Mouse (Mus musculus) urinary bladder, postnatal 10 days (tissue): Measurements from ENCODE around the gene Tmem44.

ENCODE experiments used
- DNase-seq: peaks from one replicate; pipeline ENCODE4 v3.0.0; 2022; ENCODE audit warnings: low spot score

Gene Tmem44

DNA sequence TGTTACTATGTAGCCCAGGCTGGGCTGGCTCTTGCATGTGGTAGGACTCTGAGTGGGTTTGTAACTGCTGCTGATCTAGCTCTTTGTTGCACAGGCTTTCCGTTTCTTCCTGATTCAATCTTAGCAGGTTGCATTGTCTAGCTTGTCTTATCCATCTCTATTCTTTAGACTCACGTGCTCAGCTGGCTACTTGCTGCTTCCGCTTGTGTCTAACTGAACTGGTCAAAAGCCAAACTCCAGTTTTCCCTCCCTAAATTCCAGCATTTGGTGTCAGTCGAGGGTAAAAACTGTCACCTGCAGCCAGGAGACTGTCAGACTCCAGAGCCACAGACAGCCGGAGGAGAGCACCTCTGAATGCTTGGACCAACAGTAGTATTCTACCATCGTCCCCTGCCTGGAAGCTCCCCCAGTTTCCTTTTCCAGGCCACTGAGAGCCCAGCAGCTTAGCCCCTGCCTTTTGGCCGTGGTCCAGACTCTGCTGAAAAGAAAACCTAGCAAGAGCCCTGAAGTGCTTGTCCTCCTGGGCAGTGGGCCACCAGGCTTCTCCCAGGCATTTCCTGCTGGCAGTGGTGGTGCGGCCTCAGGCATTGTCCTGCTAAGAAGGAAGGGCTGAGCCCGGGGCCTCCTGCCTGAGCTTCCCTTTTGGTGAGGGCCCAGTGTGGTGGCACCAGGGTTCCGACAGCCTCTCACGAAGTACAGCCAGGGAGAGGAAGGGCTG, 2.1 kb upstream of the Tmem44 start:
- no peak for DNase-seq

- no peak for DNase-seq
These were observed 485 bp downstream of the Tmem44 start for GRCm38 (mm10) chr16:30549966-30550747.

DNA sequence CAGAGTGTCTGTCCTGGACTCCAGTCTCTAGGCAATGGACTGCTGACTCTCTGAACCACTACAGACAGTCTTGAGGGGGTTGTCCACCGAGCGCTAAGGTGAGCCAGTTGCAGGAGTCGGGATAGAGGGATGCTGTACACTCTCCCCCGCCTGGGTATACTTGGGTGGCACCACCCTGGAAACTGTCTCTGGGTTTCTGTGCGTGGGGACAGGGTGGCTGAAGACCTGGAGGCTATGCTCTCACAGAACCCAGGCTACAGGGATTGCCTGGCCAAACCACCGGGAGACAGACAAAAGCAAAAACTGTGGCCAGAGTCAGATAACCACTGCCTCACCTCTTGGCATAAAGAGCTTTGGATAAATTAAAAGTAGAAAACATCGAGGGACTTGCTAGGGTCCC, 1.1 kb downstream of the Tmem44 start:
- DNase-seq: no peak

- no peak for DNase-seq
These were observed 2.4 kb downstream of the Tmem44 start for GRCm38 (mm10) chr16:30548291-30548690.

DNA sequence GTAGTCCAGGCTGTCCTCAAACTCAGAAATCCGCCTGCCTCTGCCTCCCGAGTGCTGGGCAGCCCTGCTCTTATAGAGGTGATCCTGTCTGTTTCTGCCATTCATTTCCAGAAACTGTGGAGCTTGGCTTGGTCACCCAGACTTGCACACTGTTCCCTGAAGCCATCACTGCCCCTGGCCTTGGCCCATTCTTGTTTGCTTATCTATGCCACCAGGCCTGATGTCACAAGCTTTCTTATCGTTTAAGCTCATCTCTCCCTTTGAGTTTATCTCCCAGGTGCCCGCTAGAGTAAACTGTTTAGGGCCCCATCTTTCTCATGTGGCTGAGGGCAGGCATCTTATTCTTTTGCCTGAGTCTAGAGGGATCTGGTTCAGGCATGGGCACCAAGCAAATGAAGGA, 5.9 kb downstream of the Tmem44 start:
- no peak for DNase-seq

DNA sequence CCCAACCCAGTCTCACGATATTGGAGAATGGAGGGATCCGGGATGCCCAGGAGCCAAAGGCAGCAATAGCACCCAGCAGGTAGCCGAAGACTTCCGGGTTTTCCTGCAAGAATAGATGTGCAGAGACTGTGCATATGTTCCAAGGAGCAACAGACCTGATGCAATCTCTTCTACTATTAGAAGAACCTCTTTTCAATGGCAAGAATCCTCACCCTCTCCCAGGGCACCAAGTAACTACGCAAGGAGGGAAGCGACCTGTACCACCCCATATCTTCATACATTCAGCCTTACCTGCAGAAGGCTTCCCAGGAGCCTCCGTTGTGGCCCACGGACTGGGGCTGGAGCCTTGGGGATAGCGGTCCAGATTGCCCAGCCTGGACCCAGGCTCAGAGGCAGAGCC, 7.3 kb downstream of the Tmem44 start:
- DNase-seq: no peak

DNA sequence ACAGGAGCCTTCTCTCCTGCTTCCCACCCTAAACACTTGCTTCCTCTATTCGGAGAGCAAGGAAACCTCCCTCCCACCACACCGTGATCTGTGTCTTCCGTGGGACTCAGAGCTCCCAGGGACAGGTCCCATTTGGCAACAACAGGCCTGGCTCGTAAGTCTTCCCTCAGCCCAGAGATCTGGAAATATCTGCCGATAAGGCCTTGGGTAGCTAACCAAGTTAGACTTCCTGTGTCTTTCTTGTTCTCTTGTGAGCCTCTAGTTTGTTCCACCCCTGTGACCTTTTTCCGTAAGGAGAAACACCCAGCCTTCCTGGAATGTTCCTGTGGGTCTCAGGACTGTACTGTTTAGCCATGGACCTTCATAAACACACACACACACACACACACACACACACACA, 7.8 kb downstream of the Tmem44 start:
- DNase-seq: no peak

DNA sequence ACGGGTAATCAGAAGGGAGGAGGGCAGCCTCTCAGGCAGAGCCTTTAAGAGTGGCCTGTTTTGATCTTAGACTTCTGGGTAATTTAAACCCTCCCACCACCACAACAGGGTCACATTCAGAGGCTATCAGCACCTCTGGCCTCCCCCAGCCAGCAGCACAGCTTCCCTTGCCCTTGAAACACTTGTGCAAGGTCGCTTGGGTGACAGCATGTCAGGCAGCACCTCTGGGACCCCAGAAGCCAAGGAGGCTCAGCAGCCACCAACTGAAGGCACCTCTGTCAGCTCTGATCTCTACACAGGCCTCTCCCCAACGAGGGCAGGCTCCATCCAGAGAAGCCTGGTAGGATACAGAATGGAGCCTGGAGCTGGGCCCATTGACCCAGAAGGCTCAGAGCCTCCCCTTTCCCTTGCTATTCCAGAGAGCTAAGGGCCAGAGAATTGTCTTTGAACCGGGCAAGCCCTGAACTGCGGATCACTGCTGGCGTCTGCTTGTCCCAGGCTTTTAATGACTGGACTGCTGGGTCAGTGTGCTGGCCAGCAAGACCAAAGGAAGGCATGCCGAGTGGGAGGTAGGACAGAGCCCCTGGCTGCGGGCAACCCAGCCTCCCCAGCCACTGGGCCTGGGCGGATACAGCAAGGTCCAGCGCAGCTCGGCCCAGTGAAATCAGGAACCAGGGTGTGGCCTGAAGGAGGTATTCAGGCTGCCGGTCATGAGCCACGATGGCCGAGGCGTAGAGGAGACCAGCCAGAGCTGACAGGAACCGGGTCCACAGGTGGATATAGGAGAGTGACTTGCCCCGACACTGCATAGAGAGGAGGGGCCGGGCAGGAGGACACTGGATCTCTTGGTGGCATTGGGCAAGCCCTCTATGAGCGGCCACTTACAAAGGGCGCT, 10.3 kb downstream of the Tmem44 start:
- DNase-seq: no peak

- no peak for DNase-seq
These were observed 11.2 kb downstream of the Tmem44 start for GRCm38 (mm10) chr16:30539433-30539832.

DNA sequence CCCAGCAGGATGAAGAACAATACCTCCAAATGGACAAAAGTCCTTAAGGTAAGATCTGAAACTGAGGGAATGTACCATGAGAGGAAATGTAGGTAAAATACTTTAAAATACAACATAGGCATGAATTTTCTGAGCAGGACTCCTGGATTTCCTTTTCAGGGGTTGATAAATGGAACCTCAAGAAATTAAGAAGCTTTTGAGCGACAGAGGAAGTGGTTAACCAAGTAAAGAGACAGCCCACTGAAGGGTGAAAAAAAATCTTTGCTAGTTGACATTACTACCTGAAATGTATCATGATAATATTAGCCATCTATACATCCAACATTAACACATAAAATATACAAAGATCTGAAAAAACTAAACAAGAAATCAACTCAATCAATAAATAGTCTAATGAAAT, 15.6 kb downstream of the Tmem44 start:
- DNase-seq: no peak

DNA sequence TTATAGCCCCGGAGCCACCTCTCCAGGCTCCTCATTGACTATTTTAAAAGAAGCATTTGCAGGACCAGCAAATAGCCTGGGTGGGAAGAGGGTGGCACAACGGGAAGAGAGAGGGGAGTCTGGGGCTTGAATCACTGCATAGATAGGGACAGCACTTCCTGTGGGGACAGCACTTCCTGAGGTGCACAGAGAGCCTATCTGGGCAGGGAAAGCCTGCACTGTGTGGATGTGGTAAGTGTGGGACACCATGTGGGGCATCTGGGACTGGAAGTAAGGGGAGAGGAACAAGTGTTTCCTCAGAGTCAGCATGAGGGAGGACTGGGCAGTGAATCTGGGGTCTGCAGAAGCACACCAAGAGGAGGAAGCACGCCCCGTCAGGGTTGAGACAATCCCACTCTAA, 17.1 kb downstream of the Tmem44 start:
- DNase-seq: no peak

DNA sequence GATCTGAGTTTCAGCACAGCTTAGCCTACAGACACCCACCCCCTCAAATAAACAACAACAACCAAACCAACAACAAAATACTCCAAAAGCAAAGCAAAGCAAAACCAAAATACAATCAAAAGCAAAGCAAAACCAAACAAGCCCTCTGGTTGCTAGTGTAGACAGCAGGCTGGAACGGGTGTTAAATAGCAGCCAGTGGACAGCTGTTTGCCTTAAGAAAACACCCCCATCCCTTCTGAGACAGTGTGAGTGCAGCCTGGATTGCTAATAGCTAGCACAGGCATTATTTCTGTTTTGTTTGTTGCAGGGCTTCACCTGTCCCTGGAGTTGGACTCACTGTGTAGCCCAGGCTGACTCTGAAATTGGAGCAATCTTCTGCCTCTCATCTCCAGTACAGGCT, 17.7 kb downstream of the Tmem44 start:
- DNase-seq: no peak

- DNase-seq: no peak
These were observed 18.8 kb downstream of the Tmem44 start for GRCm38 (mm10) chr16:30531761-30532406.

DNA sequence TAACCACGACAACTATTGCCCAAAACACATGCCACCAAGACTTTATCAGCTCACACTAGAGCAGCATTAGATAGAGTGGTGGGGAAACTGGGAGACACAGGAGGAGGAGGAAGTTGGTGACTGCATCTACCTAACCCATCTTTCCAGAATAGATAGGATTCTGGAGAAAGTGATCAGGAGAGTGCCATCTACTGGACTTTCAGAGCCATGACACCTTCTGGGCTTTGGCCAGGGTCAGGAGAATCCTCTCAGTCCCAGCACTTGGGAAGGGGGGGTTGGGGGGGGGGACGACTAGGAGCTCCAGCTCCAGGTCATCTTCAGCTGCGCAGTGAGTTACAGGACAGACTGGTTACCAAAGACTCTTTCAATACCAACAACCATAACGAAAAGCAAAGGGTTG, 19.8 kb downstream of the Tmem44 start:
- no peak for DNase-seq

DNA sequence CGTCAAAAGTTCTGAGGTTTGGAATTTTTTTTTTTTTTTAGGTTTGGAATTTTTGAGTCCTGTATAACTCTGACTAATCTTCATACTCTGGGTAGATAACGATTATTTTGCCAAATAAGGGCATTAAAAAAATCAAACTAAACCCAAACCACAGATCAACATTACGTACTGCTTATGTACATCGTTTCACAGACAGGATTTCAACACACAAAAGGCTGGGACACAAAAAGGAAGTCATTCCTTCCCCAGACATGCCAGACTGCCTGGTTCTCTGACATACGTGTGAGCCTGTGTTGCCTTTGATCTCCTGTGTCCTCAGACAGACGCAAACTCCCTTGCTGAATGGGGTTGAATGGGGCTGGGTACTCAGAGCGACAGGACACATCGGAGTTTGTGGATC, 22.3 kb downstream of the Tmem44 start:
- no peak for DNase-seq

DNA sequence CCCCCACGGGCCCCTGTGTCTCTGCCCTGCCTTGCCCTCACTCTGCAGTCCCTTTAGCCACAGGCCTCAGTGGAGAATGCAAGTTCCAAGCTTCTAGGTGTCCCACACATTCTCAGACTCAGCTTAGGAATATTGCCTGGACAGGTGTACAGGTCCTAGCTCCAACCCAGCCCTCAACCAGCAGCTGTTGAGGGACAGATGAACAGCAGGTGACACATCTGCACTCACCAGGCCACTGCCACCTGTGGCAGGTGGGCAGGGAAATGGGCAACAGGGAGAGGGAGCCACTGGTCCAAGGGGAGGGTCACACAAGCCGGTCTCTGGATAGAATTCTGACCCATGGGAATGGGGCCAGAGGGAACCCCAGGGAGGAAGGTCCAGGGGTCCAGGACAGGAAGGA, 22.8 kb downstream of the Tmem44 start:
- DNase-seq: no peak

DNA sequence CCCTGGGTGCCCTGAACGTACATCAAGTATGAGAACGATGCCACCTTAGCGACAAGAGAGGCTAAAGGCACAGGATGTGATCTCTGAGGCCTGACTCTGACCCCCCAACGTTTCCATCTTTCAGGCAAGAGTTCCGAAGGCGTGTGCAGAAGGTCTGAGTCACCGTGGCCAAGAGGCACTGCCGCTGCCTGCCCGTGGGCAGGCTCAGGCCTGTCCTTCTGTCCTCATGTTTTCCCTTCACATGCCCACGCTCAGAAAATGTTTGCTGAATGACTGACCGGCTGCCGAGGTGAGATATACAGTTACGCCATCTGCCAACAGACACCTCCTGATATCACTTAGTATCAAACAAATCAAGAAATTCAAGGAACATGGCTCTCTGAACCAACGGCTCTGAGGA, 24.9 kb downstream of the Tmem44 start:
- no peak for DNase-seq

- no peak for DNase-seq
These were observed 26.2 kb downstream of the Tmem44 start for GRCm38 (mm10) chr16:30524481-30524880.

DNA sequence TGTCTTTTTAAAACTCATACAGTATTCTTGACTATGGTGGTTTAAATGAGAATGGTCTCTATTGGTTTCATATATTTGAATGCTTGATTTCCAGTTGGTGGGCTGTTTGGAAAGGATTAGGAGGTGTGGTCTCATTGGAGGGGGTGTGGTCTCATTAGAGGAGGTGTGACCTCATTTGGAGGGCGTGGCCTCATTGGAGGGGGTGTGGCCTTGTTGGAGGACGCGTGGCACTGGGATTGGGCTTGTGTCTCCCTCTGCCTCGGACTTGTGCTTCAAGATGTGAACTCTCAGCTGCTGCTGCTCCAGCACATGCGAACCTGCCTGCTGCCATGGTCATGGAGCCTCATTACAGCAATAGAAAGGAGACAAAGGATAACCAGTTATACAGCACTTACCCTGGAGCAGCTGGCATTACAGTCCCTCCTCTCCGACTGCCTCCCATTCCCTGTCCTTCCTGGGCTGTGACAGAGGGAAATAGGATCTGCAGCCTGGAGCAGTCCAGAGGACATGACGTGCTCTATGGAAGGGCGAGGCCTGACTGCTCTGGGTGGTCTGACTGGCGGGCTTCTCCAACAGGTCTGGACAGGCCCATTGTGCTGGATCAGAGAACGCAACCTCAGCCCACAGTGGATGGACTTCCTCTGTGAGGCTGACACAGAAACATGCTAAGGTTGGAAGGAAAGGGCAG, 28.2 kb downstream of the Tmem44 start:
- no peak for DNase-seq

DNA sequence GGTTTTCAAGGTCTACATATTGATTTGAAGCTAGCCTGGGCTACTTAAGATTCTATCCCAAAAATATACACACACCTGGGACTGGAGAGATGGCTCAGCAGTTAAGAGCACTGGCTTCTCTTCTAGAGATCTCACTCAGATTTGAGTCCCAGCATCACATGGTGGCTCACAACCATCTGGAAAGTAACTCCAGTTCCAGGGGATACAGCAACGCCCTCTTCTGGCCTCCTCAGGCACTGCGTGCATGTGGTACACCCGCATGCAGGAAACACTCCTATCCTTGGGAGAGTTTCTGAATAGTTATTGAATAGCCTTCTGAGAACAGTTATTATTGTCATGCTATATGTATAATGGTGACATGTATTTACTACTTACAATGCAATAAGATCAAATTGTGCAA, 29.5 kb downstream of the Tmem44 start:
- DNase-seq: no peak

- DNase-seq: peak; percentile 64
These were observed 30.2 kb downstream of the Tmem44 start for GRCm38 (mm10) chr16:30520361-30520823.

DNA sequence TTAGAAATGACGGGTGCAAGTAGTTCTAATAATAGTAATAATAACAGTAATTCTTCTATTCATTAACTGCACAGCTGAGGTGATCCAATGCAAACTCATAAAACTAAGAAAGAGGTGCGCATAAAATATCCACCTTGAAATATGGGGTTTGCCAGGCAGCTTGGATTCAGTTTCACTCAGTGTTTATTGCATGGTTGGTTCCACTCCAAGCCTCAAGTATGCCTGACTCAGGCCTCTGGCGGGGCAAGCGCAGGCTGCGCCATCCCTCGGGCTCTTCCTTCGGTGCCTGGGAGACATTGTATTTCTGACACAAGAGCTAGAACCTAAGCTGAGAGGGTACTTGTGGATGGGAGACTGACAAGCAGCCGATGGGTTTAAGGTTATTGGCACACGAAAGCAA, 32.0 kb downstream of the Tmem44 start:
- no peak for DNase-seq
